Mouse (Mus musculus) left cerebral cortex, postnatal 14 days (tissue): Measurements from ENCODE around the gene Pacrg. TPM values are rescaled to one million over a fixed set of nuclear protein-coding genes. Genes with fewer than 3 reads are reported as not detected.
A peak's percentile ranks its signal among the peaks of the same experiment; 100 is the strongest.

Experiments
- DNase-seq, 2 experiments: peaks; one replicate each; pipeline ENCODE4 v3.0.0; 2021 to 2022; ENCODE audit warnings: low spot score in 2 of 2, mixed read lengths in 1 of 2
- intact Hi-C: fragments of 180-260 bp; cut with DNase I; formaldehyde crosslinking; loops from one replicate; pipeline ENCODE4 v1.15.1; 2025
- total RNA-seq, 2 experiments: library from RNA; stranded (reverse); gene quantifications; 2 replicates each; pipeline ENCODE4 v1.2.3; 2021

Gene Pacrg
- total RNA-seq, 2 experiments from 2014 or later = 12.7 to 16.8 TPM

GRCm38 (mm10) chr17:10635046-10635445 is 205.1 kb downstream of the Pacrg start:
- intact Hi-C loops = no loop called here

GRCm38 (mm10) chr17:10633769-10634168 is 206.3 kb downstream of the Pacrg start:
- intact Hi-C loops = no loop called here

More at GRCm38 (mm10) chr17:10635046-10635445, 205.1 kb downstream of the Pacrg start:
- DNase-seq = no peak

GRCm38 (mm10) chr17:10628240-10628639 is 211.9 kb downstream of the Pacrg start:
- no peak for DNase-seq
- intact Hi-C loops = no loop called here

More at GRCm38 (mm10) chr17:10633769-10634168, 206.3 kb downstream of the Pacrg start:
- DNase-seq = no peak

GRCm38 (mm10) chr17:10627476-10627875 is 212.6 kb downstream of the Pacrg start:
- intact Hi-C loops = no loop called here
- no peak for DNase-seq

GRCm38 (mm10) chr17:10626299-10627095 is 213.6 kb downstream of the Pacrg start:
- intact Hi-C loops = no loop called here
- no peak for DNase-seq

GRCm38 (mm10) chr17:10624699-10625424 is 215.2 kb downstream of the Pacrg start:
- DNase-seq = no peak

GRCm38 (mm10) chr17:10620621-10621020 is 219.5 kb downstream of the Pacrg start:
- no peak for DNase-seq
- intact Hi-C loops = no loop called here

More at GRCm38 (mm10) chr17:10624699-10625424, 215.2 kb downstream of the Pacrg start:
- intact Hi-C loops = no loop called here

- peak in 1 of 2 experiments; percentile 10 for DNase-seq
- intact Hi-C loops = no loop called here
Measured at GRCm38 (mm10) chr17:10619881-10620280, 220.2 kb downstream of the Pacrg start.

- no peak for DNase-seq
Measured at GRCm38 (mm10) chr17:10617656-10618055, 222.5 kb downstream of the Pacrg start.

GRCm38 (mm10) chr17:10615611-10616010 is 224.5 kb downstream of the Pacrg start:
- intact Hi-C loops = no loop called here
- no peak for DNase-seq

More at GRCm38 (mm10) chr17:10617656-10618055, 222.5 kb downstream of the Pacrg start:
- intact Hi-C loops = no loop called here

GRCm38 (mm10) chr17:10614696-10615095 is 225.4 kb downstream of the Pacrg start:
- DNase-seq = no peak
- intact Hi-C loops = no loop called here

GRCm38 (mm10) chr17:10611626-10612025 is 228.5 kb downstream of the Pacrg start:
- no peak for DNase-seq
- intact Hi-C loops = no loop called here

GRCm38 (mm10) chr17:10608146-10608545 is 232.0 kb downstream of the Pacrg start:
- intact Hi-C loops = no loop called here
- DNase-seq = no peak

- intact Hi-C loops = no loop called here
- DNase-seq = no peak
Measured at GRCm38 (mm10) chr17:10606090-10606489, 234.0 kb downstream of the Pacrg start.

- no peak for DNase-seq
- intact Hi-C loops = no loop called here
Measured at GRCm38 (mm10) chr17:10597741-10598140, 242.4 kb downstream of the Pacrg start.

GRCm38 (mm10) chr17:10589604-10590003 is 250.5 kb downstream of the Pacrg start:
- intact Hi-C loops = no loop called here
- DNase-seq = no peak

- DNase-seq = peak in 1 of 2 experiments; percentile 18
- intact Hi-C loops = no loop called here
Measured at GRCm38 (mm10) chr17:10588922-10589400, 251.2 kb downstream of the Pacrg start.

- intact Hi-C loops = no loop called here
- no peak for DNase-seq
Measured at GRCm38 (mm10) chr17:10583301-10583700, 256.8 kb downstream of the Pacrg start.

- intact Hi-C loops = no loop called here
- DNase-seq = no peak
Measured at GRCm38 (mm10) chr17:10575306-10575705, 264.8 kb downstream of the Pacrg start.

GRCm38 (mm10) chr17:10572436-10572835 is 267.7 kb downstream of the Pacrg start:
- intact Hi-C loops = no loop called here
- no peak for DNase-seq
